Mouse (Mus musculus) CH12.LX (cell line): ENCODE results near the gene Acss1. TPM values are rescaled to one million over a fixed set of nuclear protein-coding genes. Genes with fewer than 3 reads are reported as not detected.

Experiments
- DNase-seq: peaks from one replicate; pipeline ENCODE4 v3.0.0-alpha.2; 2013; ENCODE audit errors: extremely low read depth
- H3K27ac ChIP-seq: 2 replicates; pipeline ENCODE4 v1.5.1; 2012; ENCODE audit warnings: low read depth, mild to moderate bottlenecking, control low read depth, moderate library complexity; ENCODE audit not compliant: insufficient read depth
- H3K27me3 ChIP-seq: replicated peaks from 2 replicates; pipeline ENCODE3; 2012; ENCODE audit warnings: inconsistent platforms
- H3K36me3 ChIP-seq, 2 experiments: replicated peaks in 1 of 2; 2 replicates each; pipeline versions ENCODE3 to v1.6.1; 2012; ENCODE audit warnings: inconsistent platforms in 1 of 2, low read length in 1 of 2, mild to moderate bottlenecking in 1 of 2, mixed read lengths in 1 of 2, moderate library complexity in 1 of 2; ENCODE audit not compliant: control insufficient read depth in 1 of 2, insufficient read depth in 1 of 2
- H3K4me1 ChIP-seq, 2 experiments: 2 replicates each; pipeline ENCODE4 v1.6.1; 2012; ENCODE audit warnings: inconsistent platforms in 1 of 2, moderate library complexity in 1 of 2; ENCODE audit not compliant: insufficient read depth in 2 of 2, control insufficient read depth in 1 of 2
- H3K4me2 ChIP-seq: 2 replicates; pipeline ENCODE4 v1.6.1; 2012; ENCODE audit warnings: low read depth, mild to moderate bottlenecking, control low read depth; ENCODE audit not compliant: poor library complexity, insufficient read depth, severe bottlenecking
- H3K4me3 ChIP-seq, 3 experiments: fragments of 150-350 bp in 1 of 3; sonication (generic) in 1 of 3; replicated peaks in 1 of 3; 2 replicates each; pipeline versions ENCODE3 to v1.5.1; 2011 to 2012; ENCODE audit warnings: low read depth in 2 of 3, low read length in 2 of 3, mild to moderate bottlenecking in 2 of 3, moderate library complexity in 2 of 3, control low read depth in 1 of 3, improper control_type of control experiment in 1 of 3, inconsistent platforms in 1 of 3, mixed read lengths in 1 of 3; ENCODE audit not compliant: poor library complexity in 1 of 3
- H3K79me2 ChIP-seq: replicated peaks from 2 replicates; pipeline ENCODE4 v1.6.1; 2012; ENCODE audit warnings: mild to moderate bottlenecking, moderate library complexity; ENCODE audit not compliant: control insufficient read depth, poor library complexity, insufficient read depth, severe bottlenecking; ENCODE audit errors: extremely low read depth
- H3K9ac ChIP-seq: 2 replicates; pipeline ENCODE4 v1.6.1; 2012; ENCODE audit warnings: low read depth, mild to moderate bottlenecking, control low read depth, moderate library complexity; ENCODE audit not compliant: insufficient read depth
- H3K9me3 ChIP-seq: replicated peaks from 2 replicates; pipeline ENCODE3; 2012; ENCODE audit warnings: low read length, inconsistent platforms, mixed read lengths
- BHLHE40 ChIP-seq: IDR thresholded peaks from 2 replicates; pipeline ENCODE4 v1.6.1; 2011; ENCODE audit warnings: mild to moderate bottlenecking, low read depth, low read length, improper control_type of control experiment
- CHD1 ChIP-seq: IDR thresholded peaks from 2 replicates; pipeline ENCODE4 v1.6.1; 2012; ENCODE audit warnings: low read depth, low read length, improper control_type of control experiment, inconsistent platforms
- CHD2 ChIP-seq: IDR thresholded peaks from 2 replicates; pipeline ENCODE4 v1.6.1; 2011; ENCODE audit warnings: low read length, improper control_type of control experiment
- CTCF ChIP-seq, 2 experiments: IDR thresholded peaks in 1 of 2; conservative IDR thresholded peaks in 1 of 2; 2 replicates each; pipeline ENCODE4 v1.5.1; 2011 to 2012; ENCODE audit warnings: low read depth in 2 of 2, low read length in 2 of 2, improper control_type of control experiment in 1 of 2, inconsistent platforms in 1 of 2, mild to moderate bottlenecking in 1 of 2, moderate library complexity in 1 of 2
- EP300 ChIP-seq: IDR thresholded peaks from 2 replicates; pipeline ENCODE4 v1.6.1; 2011; ENCODE audit warnings: low read length, improper control_type of control experiment
- JUND ChIP-seq: conservative IDR thresholded peaks from 2 replicates; pipeline ENCODE4 v1.6.1; 2011; ENCODE audit warnings: low read depth, low read length, improper control_type of control experiment
- KAT2A ChIP-seq: IDR thresholded peaks from 2 replicates; pipeline ENCODE4 v1.6.1; 2012; ENCODE audit warnings: low read length, improper control_type of control experiment, inconsistent platforms; ENCODE audit not compliant: insufficient replicate concordance
- MAX ChIP-seq: IDR thresholded peaks from 2 replicates; pipeline ENCODE4 v1.6.1; 2011; ENCODE audit warnings: low read length, improper control_type of control experiment
- MAZ ChIP-seq: IDR thresholded peaks from 2 replicates; pipeline ENCODE4 v1.6.1; 2012; ENCODE audit warnings: low read depth, mild to moderate bottlenecking, inconsistent platforms, low read length, improper control_type of control experiment, moderate library complexity
- MEF2A ChIP-seq: IDR thresholded peaks from 2 replicates; pipeline ENCODE4 v1.6.1; 2014; ENCODE audit warnings: low read depth, mild to moderate bottlenecking, inconsistent platforms, low read length, improper control_type of control experiment, borderline replicate concordance
- NELFE ChIP-seq: IDR thresholded peaks from 2 replicates; pipeline ENCODE4 v1.6.1; 2011; ENCODE audit warnings: low read depth, low read length, improper control_type of control experiment
- NRF1 ChIP-seq: IDR thresholded peaks from 2 replicates; pipeline ENCODE4 v1.6.1; 2014; ENCODE audit warnings: low read depth, mild to moderate bottlenecking, inconsistent platforms, low read length, improper control_type of control experiment, moderate library complexity
- PAX5 ChIP-seq: IDR thresholded peaks from 2 replicates; pipeline ENCODE4 v1.6.1; 2012; ENCODE audit warnings: low read length, inconsistent platforms, mixed read lengths
- POLR2A ChIP-seq: IDR thresholded peaks from 2 replicates; pipeline ENCODE4 v1.6.1; 2011; ENCODE audit warnings: low read depth, mild to moderate bottlenecking, improper control_type of control experiment, low read length
- RAD21 ChIP-seq: IDR thresholded peaks from 2 replicates; pipeline ENCODE4 v1.6.1; 2011; ENCODE audit warnings: low read depth, mild to moderate bottlenecking, low read length, improper control_type of control experiment, moderate library complexity
- SIN3A ChIP-seq: IDR thresholded peaks from 2 replicates; pipeline ENCODE4 v1.6.1; 2012; ENCODE audit warnings: low read length, improper control_type of control experiment, inconsistent platforms
- SMC3 ChIP-seq: IDR thresholded peaks from 2 replicates; pipeline ENCODE4 v1.6.1; 2011; ENCODE audit warnings: low read depth, low read length, improper control_type of control experiment
- TBP ChIP-seq: conservative IDR thresholded peaks from 2 replicates; pipeline ENCODE4 v1.6.1; 2011; ENCODE audit warnings: low read depth, low read length, improper control_type of control experiment
- TCF12 ChIP-seq: IDR thresholded peaks from 2 replicates; pipeline ENCODE4 v1.6.1; 2014; ENCODE audit warnings: low read depth, mild to moderate bottlenecking, inconsistent platforms, low read length, improper control_type of control experiment
- UBTF ChIP-seq: IDR thresholded peaks from 2 replicates; pipeline ENCODE4 v1.6.1; 2012; ENCODE audit warnings: low read depth, mild to moderate bottlenecking, inconsistent platforms, low read length, improper control_type of control experiment, moderate library complexity
- USF2 ChIP-seq: conservative IDR thresholded peaks from 2 replicates; pipeline ENCODE4 v1.6.1; 2011; ENCODE audit warnings: low read depth, low read length, improper control_type of control experiment
- ZC3H11A ChIP-seq: IDR thresholded peaks from 2 replicates; pipeline ENCODE4 v1.6.1; 2012; ENCODE audit warnings: low read depth, mild to moderate bottlenecking, inconsistent platforms, low read length, improper control_type of control experiment
- ZKSCAN1 ChIP-seq: IDR thresholded peaks from 2 replicates; pipeline ENCODE4 v1.6.1; 2012; ENCODE audit warnings: low read depth, inconsistent platforms, low read length, improper control_type of control experiment, borderline replicate concordance
- ZMIZ1 ChIP-seq: IDR thresholded peaks from 2 replicates; pipeline ENCODE4 v1.6.1; 2012; ENCODE audit warnings: low read depth, mild to moderate bottlenecking, inconsistent platforms, low read length, improper control_type of control experiment
- dilution Hi-C: fragments of 300-500 bp; cut with MboI; formaldehyde crosslinking; loops from 2 replicates; pipeline ENCODE4 v1.14.3; 2020; ENCODE audit warnings: low sequenced_read_pairs; ENCODE audit not compliant: extremely low pct_unique_long_range_greater_than_20kb, extremely low pct_ligation_motif_present
- in situ Hi-C: fragments of 300-500 bp; cut with MboI; formaldehyde crosslinking; loops from 3 replicates; pipeline ENCODE4 v1.14.3; 2019; ENCODE audit warnings: low sequenced_read_pairs, low pct_ligation_motif_present, low pct_unique_long_range_greater_than_20kb, mixed read lengths
- polyA plus RNA-seq: library from polyadenylated mRNA; unstranded; fragments of >175 nt; gene quantifications from 2 replicates; pipeline ENCODE4 v1.2.1, GENCODE M21; 2012; ENCODE audit warnings: low read depth; ENCODE audit not compliant: insufficient read length
- total RNA-seq, 2 experiments: library from RNA; depleted of rRNA; stranded (reverse); fragments of 300-350 nt in 1 of 2; fragments of >200 nt in 1 of 2; gene quantifications; 2 replicates each; pipeline ENCODE4 v1.2.3; 2012 to 2014

Acss1 gene
- total and polyA plus RNA-seq, 3 experiments, result 0.39 to 1.7 (median 0.76) TPM

DNA sequence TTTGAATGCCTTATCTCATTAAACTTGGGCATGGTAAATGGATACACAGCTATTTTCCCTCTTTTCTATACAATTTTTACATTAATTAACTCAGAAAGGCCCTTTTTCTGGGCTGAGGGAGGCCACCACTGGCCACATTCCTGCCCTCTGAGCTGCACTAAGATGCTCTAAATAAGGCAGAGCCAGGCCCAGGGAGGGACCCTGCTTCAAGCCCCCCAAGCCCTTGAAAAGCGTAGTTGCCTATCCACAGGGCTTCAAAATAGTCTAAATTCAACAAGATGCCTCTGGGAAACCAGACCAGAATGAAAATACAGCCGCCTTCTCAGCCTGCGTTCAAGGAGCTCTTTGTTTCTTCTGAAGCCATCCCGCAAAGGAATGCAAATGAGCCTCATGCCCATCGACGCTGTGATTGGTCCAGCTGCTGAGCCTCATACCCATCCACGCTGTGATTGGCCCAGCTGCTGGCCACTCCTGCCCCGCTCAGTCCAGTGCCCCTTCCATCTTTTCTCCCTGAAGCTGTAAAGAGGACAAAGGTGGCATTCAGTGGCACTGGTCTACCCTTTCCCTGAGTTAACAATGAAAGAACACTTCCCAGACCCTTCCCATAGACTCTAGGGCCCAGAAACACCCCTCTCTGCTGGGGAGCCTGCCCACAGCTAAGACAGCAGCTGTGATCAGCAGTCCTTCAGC, 24.4 kb downstream of the Acss1 start:
- Histone ChIP-seq H3K79me2 (no peaks in the 10 kb centered on the region), H3K36me3 (no peaks in the 10 kb centered on the region), H3K4me3 (no peak overlapping the region), H3K4me2 (no peak overlapping the region), H3K27me3 (no peaks in the 10 kb centered on the region), H3K4me1 (peaks cover 0 to 4% of the 10 kb centered on the region in 2 experiments; a peak in 1 of 4 replicates), H3K9ac (no peak overlapping the region), H3K27ac (no peak overlapping the region), H3K9me3 (no peaks in the 10 kb centered on the region)
- TF ChIP-seq ZC3H11A (no peak), MAX (no peak), CHD2 (no peak), CHD1 (no peak), CTCF (conservative IDR thresholded peaks at IDR 0.05 in 1 of 2, IDR thresholded peaks at IDR 0.05 in 1 of 2; ENCODE audit: low read depth in 2 of 2, low read length in 2 of 2) (no peak), BHLHE40 (no peak), UBTF (no peak), NELFE (no peak), POLR2A (no peak), SMC3 (no peak), USF2 (no peak), KAT2A (no peak), MEF2A (no peak), JUND (no peak), RAD21 (no peak), EP300 (no peak)
- DNase-seq, result no peak
- in situ Hi-C loops (no loop called here), dilution Hi-C loops (no loop called here)

GRCm38 (mm10) chr2:150643166-150643565, 25.1 kb downstream of the Acss1 start:
- Histone ChIP-seq H3K4me1 (peaks cover 4% of the 10 kb centered on the region in 2 experiments; a peak in 2 of 4 replicates), H3K27ac (no peak overlapping the region), H3K79me2 (no peaks in the 10 kb centered on the region), H3K4me2 (no peak overlapping the region), H3K27me3 (no peaks in the 10 kb centered on the region), H3K9ac (no peak overlapping the region), H3K4me3 (no peak overlapping the region), H3K36me3 (no peaks in the 10 kb centered on the region), H3K9me3 (no peaks in the 10 kb centered on the region)
- dilution Hi-C loops (no loop called here), in situ Hi-C loops (no loop called here)
- TF ChIP-seq EP300 (no peak), BHLHE40 (no peak), SIN3A (no peak), CTCF (conservative IDR thresholded peaks at IDR 0.05 in 1 of 2, IDR thresholded peaks at IDR 0.05 in 1 of 2; ENCODE audit: low read depth in 2 of 2, low read length in 2 of 2) (no peak), TCF12 (no peak), PAX5 (no peak), MEF2A (no peak), USF2 (no peak), ZKSCAN1 (no peak), NRF1 (no peak), POLR2A (no peak), MAZ (no peak), TBP (no peak), ZMIZ1 (no peak)
- DNase-seq, result no peak
